Comparison of ENCODE assay signal across 18 mouse cellular contexts in genomic region chr13:102932434-102932833, GRCm38 (mm10).
DNase-seq lines count a peak whose midpoint lies in the region; ATAC-seq and TF ChIP-seq lines count a peak whose summit lies in the region.
"Had no signal": no experiment of that assay in that cellular context is flagged by ENCODE, and none has a peak within 500 bp of the region (broad histone marks: within the 10 kb centered on the region; RNA-seq: fewer than 3 reads in every experiment).

No protein-coding gene starts in this region.

- no peak for TF ChIP-seq RAD21 in MEL (IDR thresholded peaks at IDR 0.05; ENCODE audit: low read depth, low read length)

- ATAC-seq in hindbrain, postnatal 0 days: no peak
- ATAC-seq in hindbrain, embryonic 16.5 days: no peak
- no peak for ATAC-seq in frontal cortex, adult (ENCODE audit: low TSS enrichment)
- ATAC-seq: forebrain, embryonic 13.5 days had no signal

- H3K79me2 ChIP-seq in MEL (ENCODE audit: control insufficient read depth, insufficient read depth, low read length, poor library complexity): no peaks in the 10 kb centered on the region

- H3K27me3 ChIP-seq in hindbrain, postnatal 0 days (ENCODE audit: insufficient read depth, low read length): no peaks in the 10 kb centered on the region
- no peaks in the 10 kb centered on the region for H3K27me3 ChIP-seq in hindbrain, embryonic 16.5 days (replicated peaks; ENCODE audit: control insufficient read depth, insufficient read depth, low read length)
- H3K27me3 ChIP-seq in MEL (ENCODE audit: control insufficient read depth in 1 of 2, insufficient read depth in 2 of 2, low read length in 2 of 2): peaks cover 2 to 3% of the 10 kb centered on the region in 2 experiments; a peak in 3 of 4 replicates
- H3K27me3 ChIP-seq: CH12.LX; embryonic facial prominence, embryonic 12.5 days; forebrain, embryonic 13.5 days had no signal

- H3K4me3 ChIP-seq in hindbrain, postnatal 0 days (ENCODE audit: low read length): no peak overlapping the region
- no peak overlapping the region for H3K4me3 ChIP-seq in hindbrain, embryonic 16.5 days (ENCODE audit: low read length)
- H3K4me3 ChIP-seq in MEL (ENCODE audit: control insufficient read depth in 1 of 2, insufficient read depth in 1 of 2, low read depth in 2 of 2, low read length in 2 of 2): no peak overlapping the region
- H3K4me3 ChIP-seq: embryonic facial prominence, embryonic 10.5 days; embryonic facial prominence, embryonic 12.5 days; forebrain, embryonic 13.5 days had no signal

- no peaks in the 10 kb centered on the region for H3K4me1 ChIP-seq in hindbrain, postnatal 0 days (ENCODE audit: insufficient read depth, low read length)
- no peaks in the 10 kb centered on the region; the same call in 1 of the 2 replicates for H3K4me1 ChIP-seq in hindbrain, embryonic 16.5 days (ENCODE audit: control insufficient read depth, insufficient read depth, low read depth, low read length)
- no peaks in the 10 kb centered on the region; a peak in 1 of 4 replicates for H3K4me1 ChIP-seq in MEL (ENCODE audit: control insufficient read depth in 1 of 2, insufficient read depth in 2 of 2, low read length in 2 of 2)
- H3K4me1 ChIP-seq: embryonic facial prominence, embryonic 12.5 days; forebrain, embryonic 13.5 days had no signal

- no peaks in the 10 kb centered on the region for H3K36me3 ChIP-seq in hindbrain, postnatal 0 days (ENCODE audit: insufficient read depth, low read length)
- H3K36me3 ChIP-seq in hindbrain, embryonic 16.5 days (ENCODE audit: control insufficient read depth, insufficient read depth, low read length): no peaks in the 10 kb centered on the region
- no peaks in the 10 kb centered on the region for H3K36me3 ChIP-seq in MEL (ENCODE audit: control insufficient read depth in 1 of 2, insufficient read depth in 2 of 2, low read length in 2 of 2)
- H3K36me3 ChIP-seq: embryonic facial prominence, embryonic 10.5 days; embryonic facial prominence, embryonic 12.5 days; G1E had no signal

- TF ChIP-seq EP300 in MEL (IDR thresholded peaks at IDR 0.05; ENCODE audit: low read depth in 1 of 2, low read length in 2 of 2): peak in 1 of 2 experiments; percentile 53; a peak in 1 of 4 replicates

- H3K4me2 ChIP-seq in hindbrain, postnatal 0 days (ENCODE audit: low read depth, low read length): no peak overlapping the region
- no peak overlapping the region for H3K4me2 ChIP-seq in hindbrain, embryonic 16.5 days (ENCODE audit: low read length)
- H3K4me2 ChIP-seq: embryonic facial prominence, embryonic 12.5 days; forebrain, embryonic 13.5 days had no signal

- H3K9me3 ChIP-seq in hindbrain, postnatal 0 days (ENCODE audit: low read length): no peaks in the 10 kb centered on the region
- H3K9me3 ChIP-seq in hindbrain, embryonic 16.5 days (ENCODE audit: control insufficient read depth, low read length): no peaks in the 10 kb centered on the region
- H3K9me3 ChIP-seq in MEL (replicated peaks; ENCODE audit: insufficient read depth, low read length): no peaks in the 10 kb centered on the region
- H3K9me3 ChIP-seq: embryonic facial prominence, embryonic 10.5 days; embryonic facial prominence, embryonic 12.5 days; forebrain, embryonic 13.5 days; G1E had no signal

- DNase-seq in hindbrain, postnatal 0 days (ENCODE audit: low spot score): peak; percentile 14
- peak; percentile 28 for DNase-seq in MEL (ENCODE audit: low read depth, low spot score)
- peak; percentile 50 for DNase-seq in brain, embryonic 14.5 days (ENCODE audit: low read depth)
- DNase-seq in kidney, adult 18-20 months: no peak
- DNase-seq: adrenal gland, adult 2 months; adrenal gland, postnatal 10 days; adrenal gland, postnatal 25 days; cerebellum, adult 11-12 months; cerebellum, adult 2 months; cerebellum, adult 9-10 months; cerebellum, postnatal 25 days had no signal

- H3K9ac ChIP-seq in hindbrain, postnatal 0 days (replicated peaks; ENCODE audit: low read length): no peak overlapping the region
- H3K9ac ChIP-seq in hindbrain, embryonic 16.5 days (ENCODE audit: low read depth, low read length): no peak overlapping the region
- no peak overlapping the region for H3K9ac ChIP-seq in MEL (ENCODE audit: control insufficient read depth, low read depth, low read length, poor library complexity, severe bottlenecking)
- H3K9ac ChIP-seq: embryonic facial prominence, embryonic 12.5 days; forebrain, embryonic 13.5 days had no signal

- no peak for TF ChIP-seq CTCF in hindbrain, postnatal 0 days (IDR thresholded peaks at IDR 0.05; ENCODE audit: low read depth)
- no peak for TF ChIP-seq CTCF in MEL (IDR thresholded peaks at IDR 0.05 in 2 of 3, conservative IDR thresholded peaks at IDR 0.05 in 1 of 3; ENCODE audit: control insufficient read depth in 1 of 3, insufficient read depth in 1 of 3, low read depth in 2 of 3, low read length in 3 of 3, poor library complexity in 1 of 3, severe bottlenecking in 1 of 3)
- TF ChIP-seq CTCF in brain, embryonic 14.5 days (IDR thresholded peaks at IDR 0.05; ENCODE audit: borderline replicate concordance, extremely low read depth, insufficient read depth, insufficient read length): no peak

- no peak for TF ChIP-seq POLR2A in MEL (IDR thresholded peaks at IDR 0.05; ENCODE audit: control insufficient read depth in 1 of 2, insufficient read depth in 1 of 2, low read depth in 1 of 2, low read length in 2 of 2, poor library complexity in 1 of 2)
- no peak for TF ChIP-seq POLR2A in brain, embryonic 14.5 days (IDR thresholded peaks at IDR 0.05; ENCODE audit: borderline replicate concordance, extremely low read depth, insufficient read depth, insufficient read length, poor library complexity, severe bottlenecking)

- 64% methylated on average over 9 of the region's 9 CpGs for WGBS in hindbrain, postnatal 0 days
- WGBS in hindbrain, embryonic 16.5 days: 60% methylated on average over 9 of the region's 9 CpGs

- no peak overlapping the region for H3K27ac ChIP-seq in hindbrain, postnatal 0 days
- H3K27ac ChIP-seq in hindbrain, embryonic 16.5 days (ENCODE audit: low read depth, low read length): no peak overlapping the region
- H3K27ac ChIP-seq in MEL (ENCODE audit: control insufficient read depth, low read depth, low read length): no peak overlapping the region
- H3K27ac ChIP-seq: embryonic facial prominence, embryonic 10.5 days; embryonic facial prominence, embryonic 12.5 days; forebrain, embryonic 13.5 days had no signal

TF ChIP-seq in MEL, 35 proteins besides CTCF, POLR2A, EP300 and RAD21:
- TF ChIP-seq SMC3 (IDR thresholded peaks at IDR 0.05; ENCODE audit: low read depth, low read length) (no peak), POLR2AphosphoS2 (IDR thresholded peaks at IDR 0.05; ENCODE audit: low read length) (no peak), MEF2A (IDR thresholded peaks at IDR 0.05; ENCODE audit: extremely low read depth, insufficient replicate concordance, low read depth, low read length, poor library complexity, severe bottlenecking) (no peak), BHLHE40 (IDR thresholded peaks at IDR 0.05; ENCODE audit: borderline replicate concordance, low read depth, low read length) (no peak), GATA1 (IDR thresholded peaks at IDR 0.05; ENCODE audit: low read depth, low read length) (peak; percentile 22; the same call in 1 of the 2 replicates), MXI1 (IDR thresholded peaks at IDR 0.05; ENCODE audit: low read depth, low read length) (no peak)
